32 mouse cellular contexts compared by ENCODE assay signal in the genomic region with DNA sequence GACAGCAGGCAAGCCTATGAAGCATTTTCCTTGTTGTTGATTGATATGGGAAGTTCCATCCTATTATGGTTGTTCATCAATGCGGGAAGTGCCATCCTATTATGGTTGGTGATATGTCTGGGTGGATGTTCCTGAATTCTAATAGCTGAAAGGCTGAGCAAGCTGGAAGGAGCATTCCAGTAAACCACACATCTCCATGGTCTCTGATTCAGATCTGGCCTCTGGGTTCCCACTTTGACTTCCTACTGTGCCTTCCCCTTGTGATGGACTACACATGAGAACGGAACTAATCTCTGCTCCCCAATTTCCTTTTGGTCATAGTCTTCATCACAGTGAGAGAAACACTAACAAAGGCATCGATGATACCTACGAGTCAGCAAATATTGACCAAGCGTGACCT. TPM values are rescaled to one million over a fixed set of nuclear protein-coding genes. Genes with fewer than 3 reads are reported as not detected.
"Had no signal": no experiment of that assay in that cellular context is flagged by ENCODE, and none has a peak within 500 bp of the region (broad histone marks: within the 10 kb centered on the region; RNA-seq: fewer than 3 reads in every experiment).

No protein-coding gene starts in this region.

- H3K4me3 ChIP-seq: embryonic facial prominence, embryonic 10.5 days; embryonic facial prominence, embryonic 12.5 days; embryonic facial prominence, embryonic 13.5 days; embryonic facial prominence, embryonic 15.5 days; erythroblast, embryonic 14.5 days; forebrain, embryonic 10.5 days; forebrain, embryonic 12.5 days; forebrain, embryonic 13.5 days; forebrain, embryonic 15.5 days; gastrocnemius, adult 2 months; heart, adult 2 months; heart, embryonic 10.5 days had no signal

- DNase-seq: cerebellum, adult 9-11 months; cerebellum, postnatal 10 days; cerebellum, postnatal 14 days; cerebellum, postnatal 25 days; cerebellum, postnatal 36 days; embryo, embryonic 11 days; forebrain, postnatal 0 days; gastrocnemius, adult 2 months; gastrocnemius, postnatal 10 days; gastrocnemius, postnatal 14 days; gastrocnemius, postnatal 25 days; gastrocnemius, postnatal 36 days; heart, adult 18-20 months; heart, adult 2 months had no signal

- H3K4me2 ChIP-seq: embryonic facial prominence, embryonic 12.5 days; embryonic facial prominence, embryonic 13.5 days; embryonic facial prominence, embryonic 15.5 days; forebrain, embryonic 12.5 days; forebrain, embryonic 13.5 days; forebrain, embryonic 15.5 days had no signal

- H3K27me3 ChIP-seq: embryonic facial prominence, embryonic 12.5 days; embryonic facial prominence, embryonic 13.5 days; embryonic facial prominence, embryonic 15.5 days; forebrain, embryonic 12.5 days; forebrain, embryonic 13.5 days; forebrain, embryonic 15.5 days had no signal

- H3K36me3 ChIP-seq: embryonic facial prominence, embryonic 10.5 days; embryonic facial prominence, embryonic 12.5 days; embryonic facial prominence, embryonic 13.5 days; embryonic facial prominence, embryonic 15.5 days; forebrain, embryonic 10.5 days; forebrain, embryonic 12.5 days; forebrain, embryonic 15.5 days; heart, embryonic 10.5 days had no signal

- H3K9me3 ChIP-seq: embryonic facial prominence, embryonic 10.5 days; embryonic facial prominence, embryonic 12.5 days; embryonic facial prominence, embryonic 13.5 days; embryonic facial prominence, embryonic 15.5 days; forebrain, embryonic 10.5 days; forebrain, embryonic 12.5 days; forebrain, embryonic 13.5 days; forebrain, embryonic 15.5 days; heart, embryonic 10.5 days had no signal

- H3K27ac ChIP-seq: embryonic facial prominence, embryonic 10.5 days; embryonic facial prominence, embryonic 12.5 days; embryonic facial prominence, embryonic 13.5 days; embryonic facial prominence, embryonic 15.5 days; forebrain, embryonic 10.5 days; forebrain, embryonic 12.5 days; forebrain, embryonic 13.5 days; forebrain, embryonic 15.5 days; gastrocnemius, adult 2 months; heart, adult 2 months; heart, embryonic 10.5 days had no signal

- H3K9ac ChIP-seq: embryonic facial prominence, embryonic 12.5 days; embryonic facial prominence, embryonic 13.5 days; embryonic facial prominence, embryonic 15.5 days; forebrain, embryonic 12.5 days; forebrain, embryonic 13.5 days; forebrain, embryonic 15.5 days; forebrain, postnatal 0 days had no signal

- H3K4me1 ChIP-seq: embryonic facial prominence, embryonic 10.5 days; embryonic facial prominence, embryonic 12.5 days; embryonic facial prominence, embryonic 13.5 days; embryonic facial prominence, embryonic 15.5 days; forebrain, embryonic 10.5 days; forebrain, embryonic 12.5 days; forebrain, embryonic 13.5 days; forebrain, embryonic 15.5 days; heart, embryonic 10.5 days had no signal

- ATAC-seq: forebrain, embryonic 13.5 days; forebrain, embryonic 14.5 days; forebrain, embryonic 15.5 days; forebrain, embryonic 16.5 days; forebrain, postnatal 0 days had no signal

RNA-seq across cellular contexts. Expression of gene Ifit3b, which starts 13.1 kb away (rescaled TPM):
- total RNA-seq: common myeloid progenitor, adult 5-6 weeks; granulocyte monocyte progenitor cell, adult 5-6 weeks had no signal
- polyA plus RNA-seq: embryonic facial prominence, embryonic 10.5 days; embryonic facial prominence, embryonic 11.5 days; embryonic facial prominence, embryonic 13.5 days; embryonic facial prominence, embryonic 14.5 days; erythroblast, embryonic 14.5 days; forebrain, embryonic 10.5 days; forebrain, embryonic 13.5 days; forebrain, embryonic 14.5 days; heart, embryonic 10.5 days had no signal

RNA-seq across cellular contexts. Expression of gene Ifit1bl1, which starts 19.1 kb away (rescaled TPM):
- total RNA-seq: common myeloid progenitor, adult 5-6 weeks; gastrocnemius, adult 18-20 months; gastrocnemius, adult 2 months; gastrocnemius, adult 8-10 months; gastrocnemius, postnatal 25 days; gastrocnemius, postnatal 36 days had no signal
- polyA plus RNA-seq: embryonic facial prominence, embryonic 11.5 days had no signal

RNA-seq across cellular contexts. Expression of gene Ifit1bl2, which starts 19.7 kb away (rescaled TPM):
- total RNA-seq: common myeloid progenitor, adult 5-6 weeks; gastrocnemius, adult 18-20 months; gastrocnemius, adult 8-10 months; gastrocnemius, postnatal 25 days had no signal
- polyA plus RNA-seq: erythroblast, embryonic 14.5 days; forebrain, embryonic 10.5 days; forebrain, embryonic 12.5 days had no signal

RNA-seq across cellular contexts. Expression of gene Ifit1, which starts 19.8 kb away (rescaled TPM):
- polyA plus RNA-seq: erythroblast, embryonic 14.5 days; forebrain, embryonic 10.5 days had no signal

RNA-seq across cellular contexts. Expression of gene Ifit3, which starts 37.5 kb away (rescaled TPM):
- polyA plus RNA-seq: erythroblast, embryonic 14.5 days had no signal
